Mouse (Mus musculus) stomach, embryonic 14.5 days (tissue): ENCODE measurements at regions not wholly inside any gene's neighbourhood (a gene's known extent, or its start where the extent isn't known, plus 50 kb on each side); places are given as distances from the start of the nearest gene placed in this dataset.
A peak's percentile ranks its signal among the peaks of the same experiment; 100 is the strongest.

Experiments used
- ATAC-seq: fragments of 200-750 bp; cut with Nextera tagmentation; 2 replicates; pipeline ENCODE4 v1.8.0; 2017; ENCODE audit warnings: low read depth, moderate TSS enrichment; ENCODE audit not compliant: insufficient number of reproducible peaks, insufficient read depth, low FRiP score
- H3K27ac ChIP-seq: fragments of 300-500 bp; sonication (generic); 2 replicates; pipeline ENCODE4 v1.5.1; 2014; ENCODE audit warnings: mild to moderate bottlenecking, low read length, moderate library complexity, mixed read lengths
- H3K27me3 ChIP-seq: fragments of 300-500 bp; sonication (generic); 2 replicates; pipeline ENCODE4 v1.6.1; 2014; ENCODE audit warnings: low read length, control low read depth, mixed read lengths; ENCODE audit not compliant: control insufficient read depth, insufficient read depth
- H3K36me3 ChIP-seq: fragments of 300-500 bp; sonication (generic); 2 replicates; pipeline ENCODE4 v1.6.1; 2014; ENCODE audit warnings: mild to moderate bottlenecking, control low read depth, low read length, moderate library complexity, mixed read lengths; ENCODE audit not compliant: control insufficient read depth, insufficient read depth
- H3K4me1 ChIP-seq: fragments of 300-500 bp; sonication (generic); 2 replicates; pipeline ENCODE4 v1.6.1; 2014; ENCODE audit warnings: low read length, control low read depth, mixed read lengths; ENCODE audit not compliant: control insufficient read depth, insufficient read depth
- H3K4me2 ChIP-seq: fragments of 300-500 bp; sonication (generic); replicated peaks from 2 replicates; pipeline ENCODE4 v1.6.1; 2014; ENCODE audit warnings: low read depth, low read length, control low read depth
- H3K4me3 ChIP-seq: fragments of 300-500 bp; sonication (generic); 2 replicates; pipeline ENCODE4 v1.5.1; 2014; ENCODE audit warnings: low read depth, low read length, control low read depth
- H3K9ac ChIP-seq: fragments of 300-500 bp; sonication (generic); replicated peaks from 2 replicates; pipeline ENCODE4 v1.6.1; 2014; ENCODE audit warnings: low read depth, mild to moderate bottlenecking, control low read depth, low read length, moderate library complexity, mixed read lengths
- H3K9me3 ChIP-seq: fragments of 300-500 bp; sonication (generic); 2 replicates; pipeline ENCODE4 v1.6.1; 2016; ENCODE audit warnings: low read depth, low read length, control low read depth; ENCODE audit not compliant: control insufficient read depth
- WGBS: fragments of 180-500 bp; shearing (Covaris S2); extraction: QIAGEN DNeasy Blood & Tissue Kit; methylation state at CpG from one replicate; pipeline ENCODE4 v1.1.7; 2014; 5-methylcytosine and 5-hydroxymethylcytosine counted together

DNA sequence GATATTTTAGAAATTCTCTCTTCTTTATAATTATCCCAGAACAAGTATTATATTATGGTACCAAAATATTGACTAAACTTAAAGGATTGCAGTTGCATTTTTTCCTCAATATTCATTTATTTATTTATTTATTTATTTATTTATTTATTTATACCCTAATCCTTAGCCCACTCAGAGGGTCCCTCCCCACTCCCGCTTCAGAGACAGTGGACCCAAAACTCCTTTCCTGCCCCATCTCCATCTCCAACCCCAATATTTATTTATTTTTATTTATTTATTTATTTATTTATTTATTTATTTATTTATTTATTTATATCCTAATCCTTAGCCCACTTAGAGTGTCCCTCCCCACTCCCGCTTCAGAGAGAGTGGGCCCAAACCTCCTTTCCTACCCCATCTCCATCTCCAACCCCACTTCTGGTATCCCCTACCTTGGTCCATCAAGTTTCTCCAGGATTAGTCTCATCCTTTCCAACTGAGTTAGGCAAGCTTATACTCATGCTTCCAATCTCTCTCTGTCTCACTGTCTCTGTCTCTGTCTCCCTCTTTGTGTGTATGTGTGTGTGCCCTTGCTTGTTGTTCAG, 1340.8 kb downstream of the Cntnap5b start:
- WGBS, result 100% methylated on average over 2 of the region's 2 CpGs
- Histone ChIP-seq H3K36me3 (no peaks in the 10 kb centered on the region), H3K9ac (no peak overlapping the region), H3K4me3 (no peak overlapping the region), H3K4me1 (no peaks in the 10 kb centered on the region), H3K27me3 (no peaks in the 10 kb centered on the region), H3K27ac (no peak overlapping the region), H3K9me3 (no peaks in the 10 kb centered on the region), H3K4me2 (no peak overlapping the region)
- ATAC-seq, result no peak

DNA sequence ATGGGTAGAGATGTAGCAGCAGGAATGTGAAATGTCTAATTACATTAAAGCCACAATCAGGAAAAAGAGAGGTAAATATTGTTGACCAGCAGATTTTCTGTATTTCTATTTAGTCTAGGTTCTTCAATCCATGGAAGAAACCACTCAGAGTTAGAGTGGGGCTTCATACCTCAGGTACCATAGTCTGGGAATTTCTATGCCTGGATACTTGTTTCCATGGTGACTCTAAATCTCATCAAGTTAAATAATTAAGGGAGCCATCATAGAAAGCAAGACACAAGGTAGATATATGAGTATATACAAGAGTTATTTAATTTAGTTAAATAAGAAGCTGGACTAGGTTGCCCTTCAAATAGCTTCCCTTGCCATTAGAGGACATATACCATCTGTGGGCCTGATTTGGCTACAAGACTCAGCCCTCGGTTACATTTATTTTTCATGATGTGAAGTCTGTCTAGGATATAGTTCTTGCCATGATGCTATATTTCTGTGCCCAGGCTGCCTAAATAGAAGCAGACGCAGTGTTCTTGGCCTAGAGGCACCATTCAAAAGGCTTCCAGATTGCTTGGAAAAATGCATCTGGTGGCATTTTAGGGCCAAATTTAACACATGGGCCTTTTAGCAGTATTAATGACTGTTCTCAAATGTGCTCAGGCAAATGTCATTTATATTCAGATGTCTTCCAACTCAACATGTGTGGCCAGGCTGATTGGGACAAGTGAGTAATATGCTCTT, 1349.7 kb downstream of the Cntnap5b start:
- Histone ChIP-seq H3K9ac (no peak overlapping the region), H3K27ac (no peak overlapping the region), H3K9me3 (no peaks in the 10 kb centered on the region), H3K4me2 (no peak overlapping the region), H3K4me1 (no peaks in the 10 kb centered on the region), H3K36me3 (no peaks in the 10 kb centered on the region), H3K4me3 (no peak overlapping the region), H3K27me3 (no peaks in the 10 kb centered on the region)
- 90% methylated on average over 2 of the region's 2 CpGs for WGBS
- ATAC-seq, result no peak

DNA sequence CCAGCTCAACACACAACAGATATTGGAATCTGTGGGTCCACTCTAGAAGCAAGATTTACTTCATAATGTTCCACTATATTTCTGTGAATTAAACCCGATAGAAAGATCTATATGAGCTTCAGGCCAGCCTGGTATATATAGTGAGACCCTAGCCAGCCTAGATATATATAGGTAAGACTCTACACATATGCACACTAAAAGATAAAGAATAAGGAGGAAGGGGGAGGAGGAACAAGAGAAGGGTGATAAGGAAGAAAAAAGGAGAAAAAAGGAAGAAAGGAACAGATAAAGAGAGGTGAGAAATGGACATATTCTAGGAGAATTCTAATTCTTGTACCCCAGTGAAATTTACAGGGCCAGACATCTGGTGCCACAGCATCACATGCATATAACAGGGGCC, 1354.7 kb downstream of the Cntnap5b start:
- Histone ChIP-seq H3K27ac (no peak overlapping the region), H3K9ac (no peak overlapping the region), H3K9me3 (no peaks in the 10 kb centered on the region; the same call in 1 of the 2 replicates), H3K4me3 (no peak overlapping the region), H3K36me3 (no peaks in the 10 kb centered on the region), H3K27me3 (no peaks in the 10 kb centered on the region), H3K4me1 (no peaks in the 10 kb centered on the region), H3K4me2 (no peak overlapping the region)
- no peak for ATAC-seq
- WGBS, result 94% methylated on average over 1 of the region's 1 CpGs

DNA sequence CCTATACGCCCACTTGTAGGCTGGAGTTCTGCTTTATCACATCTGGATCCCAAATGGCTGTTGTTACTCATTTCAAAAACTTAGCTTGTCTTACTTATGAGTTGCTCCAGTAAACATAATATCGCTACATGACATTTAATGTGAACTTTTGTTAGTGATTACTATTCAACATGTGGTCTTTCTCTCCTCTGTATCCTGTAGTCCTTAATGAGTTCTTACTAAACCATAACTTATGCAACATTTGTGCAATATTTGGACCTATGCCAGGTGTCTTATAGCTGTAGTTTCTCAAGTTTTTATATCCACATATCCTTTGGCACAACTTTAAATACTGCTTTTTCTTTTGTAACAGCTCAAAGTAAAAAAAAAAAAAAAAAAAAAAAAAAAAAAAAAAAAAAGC, 1394.1 kb downstream of the Cntnap5b start:
- Histone ChIP-seq H3K9me3 (no peaks in the 10 kb centered on the region; the same call in 1 of the 2 replicates), H3K4me2 (no peak overlapping the region), H3K4me1 (no peaks in the 10 kb centered on the region), H3K27me3 (no peaks in the 10 kb centered on the region), H3K9ac (no peak overlapping the region), H3K4me3 (no peak overlapping the region), H3K36me3 (no peaks in the 10 kb centered on the region), H3K27ac (no peak overlapping the region)
- 52% methylated on average over 2 of the region's 2 CpGs for WGBS
- ATAC-seq, result peak; percentile 42; the same call in 1 of the 2 replicates
